Mouse (Mus musculus): ENCODE measurements around the gene Myo3b. TPM values are rescaled to one million over a fixed set of nuclear protein-coding genes. Genes with fewer than 3 reads are reported as not detected.

Gene Myo3b
- polyA plus RNA-seq, 1 experiment from 2014 or later = not detected

DNA sequence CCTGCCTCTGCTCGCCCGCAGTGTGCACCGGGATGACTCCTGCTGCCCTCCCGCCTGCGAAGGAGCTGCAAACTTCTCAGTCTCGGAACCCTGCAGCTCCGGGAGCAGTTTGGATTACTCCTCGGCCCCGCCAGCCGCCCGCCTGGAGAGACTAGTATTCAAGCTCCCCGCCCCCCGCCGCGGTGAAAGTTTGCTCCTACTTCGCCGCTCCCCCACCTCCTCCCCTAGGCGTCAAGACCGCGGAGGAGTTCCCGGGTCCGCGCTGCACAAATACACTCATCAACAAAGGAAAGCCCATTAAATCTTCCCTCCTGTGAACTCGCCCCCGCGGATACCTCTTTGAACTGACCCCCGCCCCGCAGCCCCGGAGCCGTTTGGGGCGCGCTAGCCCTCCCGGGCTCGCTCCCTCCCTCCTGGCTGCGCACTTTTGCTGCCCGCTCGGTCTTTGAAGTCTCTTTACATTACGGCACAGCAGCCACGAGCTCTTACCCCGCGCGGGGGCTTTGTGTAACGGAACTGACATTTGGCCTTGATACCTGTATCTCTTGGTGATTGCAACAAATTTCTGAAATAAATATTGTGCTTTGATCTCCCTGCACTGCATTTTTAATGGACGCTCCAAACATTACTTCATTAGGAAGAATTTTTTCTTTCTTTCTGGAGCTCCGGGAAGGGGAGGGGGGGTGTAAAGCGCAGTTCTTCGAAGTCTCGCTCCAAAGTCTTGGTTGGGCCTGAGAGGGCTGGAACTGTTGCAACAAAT is 433.1 kb downstream of the Myo3b start:
- no peak overlapping the region for H3K27ac ChIP-seq (ENCODE audit: low read depth, low read length)
- no peaks in the 10 kb centered on the region for H3K9me3 ChIP-seq (ENCODE audit: control insufficient read depth)
- WGBS = under 1% methylated on average over 48 of the region's 48 CpGs
- no peak for TF ChIP-seq CTCF (IDR thresholded peaks at IDR 0.05; ENCODE audit: low read depth)
- H3K9ac ChIP-seq (ENCODE audit: low read depth, low read length) = no peak overlapping the region
- peak overlapping the region; percentile 65 for H3K4me2 ChIP-seq (replicated peaks; ENCODE audit: low read depth)
- H3K36me3 ChIP-seq (ENCODE audit: control insufficient read depth, insufficient read depth) = no peaks in the 10 kb centered on the region
- H3K27me3 ChIP-seq (replicated peaks; ENCODE audit: control insufficient read depth, insufficient read depth, low read length) = peaks cover 59% of the 10 kb centered on the region
- 0 out of 2 replicates have a peak, but pooled peaks cover 9% of the 10 kb centered on the region for H3K4me1 ChIP-seq (replicated peaks; ENCODE audit: control insufficient read depth, insufficient read depth, low read length)
- H3K4me3 ChIP-seq (ENCODE audit: low read depth, low read length) = peak overlapping the region; percentile 36
- no peak for ATAC-seq

Other genes starting within 250 kb of the Myo3b start
- gene Ccdc173, start 249.6 kb upstream of the Myo3b start, polyA plus RNA-seq (2015; fragmentation: Nextera tagmentation; extraction: Ambion mirVana) = 0.50 and 0.75 TPM in 2 replicates
- gene Phospho2, start 249.5 kb upstream of the Myo3b start, polyA plus RNA-seq (2015; fragmentation: Nextera tagmentation; extraction: Ambion mirVana) = 23.8 and 26.0 TPM in 2 replicates
- gene Klhl23, start 217.2 kb upstream of the Myo3b start, polyA plus RNA-seq (2015; fragmentation: Nextera tagmentation; extraction: Ambion mirVana) = 17.3 and 21.3 TPM in 2 replicates
- 189 and 192 TPM in 2 replicates for gene Ssb, start 177.6 kb upstream of the Myo3b start, polyA plus RNA-seq (2015; fragmentation: Nextera tagmentation; extraction: Ambion mirVana)
- gene Mettl5, start 153.5 kb upstream of the Myo3b start, polyA plus RNA-seq (2015; fragmentation: Nextera tagmentation; extraction: Ambion mirVana) = 24.6 and 26.9 TPM in 2 replicates
- 9.6 and 10.8 TPM in 2 replicates for gene Ubr3, start 141.9 kb upstream of the Myo3b start, polyA plus RNA-seq (2015; fragmentation: Nextera tagmentation; extraction: Ambion mirVana)

Data from intestine, postnatal 0 days (tissue).